Mouse (Mus musculus) naive thymus-derived CD4-positive, alpha-beta T cell, adult 5 months (primary cell): Measurements from ENCODE around the gene Fbxl18. TPM values are rescaled to one million over a fixed set of nuclear protein-coding genes. Genes with fewer than 3 reads are reported as not detected.

Experiments used
- polyA plus RNA-seq: library from polyadenylated mRNA; unstranded; fragments of 100-300 nt; shearing (Covaris generic); gene quantifications from one replicate; pipeline ENCODE4 v1.2.1, GENCODE M21; 2017

The Fbxl18 gene
- 2.1 TPM for polyA plus RNA-seq

GRCm38 (mm10) chr5:142894918-142895613 is at the start of gene Fbxl18:
TSS of gene Fbxl18 (minus strand) at chr5:142895421.

GRCm38 (mm10) chr5:142906532-142907047 is 11.4 kb upstream of the Fbxl18 start, which contains the start of gene Actb:
TSS of gene Actb (minus strand) at chr5:142906754.

GRCm38 (mm10) chr5:142817524-142818434 is 77.4 kb downstream of the Fbxl18 start, which contains the start of gene Tnrc18:
TSS of gene Tnrc18 (minus strand) at chr5:142817662.

Other genes with a start within 250 kb of the Fbxl18 start
- gene Slc29a4, start 202.9 kb downstream of the Fbxl18 start, polyA plus RNA-seq = 0.58 TPM
- 43.8 TPM for gene Tnrc18, start 77.8 kb downstream of the Fbxl18 start, polyA plus RNA-seq
- 2,502 TPM for gene Actb, start 11.3 kb upstream of the Fbxl18 start, polyA plus RNA-seq
- gene Fscn1, start 64.9 kb upstream of the Fbxl18 start, polyA plus RNA-seq = not detected
- gene Rnf216, start 217.6 kb upstream of the Fbxl18 start, polyA plus RNA-seq = 18.7 TPM